Mouse (Mus musculus): ENCODE measurements at regions not wholly inside any gene's neighbourhood (a gene's known extent, or its start where the extent isn't known, plus 50 kb on each side); places are given as distances from the start of the nearest gene placed in this dataset.
"Not testable (repeated sequence)": the region's sequence is repeated elsewhere in the genome, so short reads cannot be mapped to it uniquely, and the experiment has no call there.

GRCm38 (mm10) chr1:184222326-184222725, 188.2 kb upstream of the 1700056E22Rik start:
- Histone ChIP-seq H3K27ac (replicated peaks) (no peak overlapping the region), H3K4me2 (replicated peaks; ENCODE audit: low read depth) (no peak overlapping the region), H3K36me3 (ENCODE audit: control insufficient read depth, insufficient read depth, low read length) (no peaks in the 10 kb centered on the region), H3K9ac (ENCODE audit: low read length) (no peak overlapping the region), H3K9me3 (ENCODE audit: control insufficient read depth, low read length) (no peaks in the 10 kb centered on the region), H3K4me3 (ENCODE audit: low read depth, low read length) (no peak overlapping the region), H3K27me3 (ENCODE audit: control insufficient read depth, insufficient read depth, low read length) (no peaks in the 10 kb centered on the region), H3K4me1 (replicated peaks; ENCODE audit: control insufficient read depth, insufficient read depth) (no peaks in the 10 kb centered on the region)
- WGBS: 46% methylated on average over 2 of the region's 2 CpGs
- ATAC-seq (ENCODE audit: low FRiP score, low TSS enrichment) (no peak), DNase-seq (ENCODE audit: low spot score) (no peak)
- TF ChIP-seq EP300 (optimal IDR thresholded peaks at IDR 0.05): no peak
- no peak for TF ChIP-seq CTCF (IDR thresholded peaks at IDR 0.05; ENCODE audit: low read depth)

GRCm38 (mm10) chr1:184221792-184222191, 187.7 kb upstream of the 1700056E22Rik start:
- no peak for TF ChIP-seq CTCF (IDR thresholded peaks at IDR 0.05; ENCODE audit: low read depth)
- no peak for TF ChIP-seq EP300 (optimal IDR thresholded peaks at IDR 0.05)
- H3K9me3 ChIP-seq (ENCODE audit: control insufficient read depth, low read length): no peaks in the 10 kb centered on the region
- H3K4me1 ChIP-seq (replicated peaks; ENCODE audit: control insufficient read depth, insufficient read depth): no peaks in the 10 kb centered on the region
- no peak overlapping the region for H3K4me3 ChIP-seq (ENCODE audit: low read depth, low read length)
- H3K9ac ChIP-seq (ENCODE audit: low read length): no peak overlapping the region
- whole genome bisulfite sequencing: 34% methylated on average over 3 of the region's 3 CpGs
- H3K36me3 ChIP-seq (ENCODE audit: control insufficient read depth, insufficient read depth, low read length): no peaks in the 10 kb centered on the region
- no peaks in the 10 kb centered on the region for H3K27me3 ChIP-seq (ENCODE audit: control insufficient read depth, insufficient read depth, low read length)
- H3K27ac ChIP-seq (replicated peaks): no peak overlapping the region
- ATAC-seq (ENCODE audit: low FRiP score, low TSS enrichment): no peak
- no peak for DNase-seq (ENCODE audit: low spot score)
- H3K4me2 ChIP-seq (replicated peaks; ENCODE audit: low read depth): no peak overlapping the region

- Histone ChIP-seq H3K27me3 (ENCODE audit: control insufficient read depth, insufficient read depth, low read length) (no peaks in the 10 kb centered on the region), H3K9me3 (ENCODE audit: control insufficient read depth, low read length) (no peaks in the 10 kb centered on the region), H3K36me3 (ENCODE audit: control insufficient read depth, insufficient read depth, low read length) (no peaks in the 10 kb centered on the region), H3K4me1 (replicated peaks; ENCODE audit: control insufficient read depth, insufficient read depth) (no peaks in the 10 kb centered on the region), H3K4me2 (replicated peaks; ENCODE audit: low read depth) (no peak overlapping the region), H3K4me3 (ENCODE audit: low read depth, low read length) (no peak overlapping the region), H3K27ac (replicated peaks) (no peak overlapping the region), H3K9ac (ENCODE audit: low read length) (no peak overlapping the region)
- 87% methylated on average over 4 of the region's 4 CpGs for WGBS
- TF ChIP-seq CTCF (IDR thresholded peaks at IDR 0.05; ENCODE audit: low read depth) (no peak), EP300 (optimal IDR thresholded peaks at IDR 0.05) (no peak)
- no peak for DNase-seq (ENCODE audit: low spot score)
- no peak for ATAC-seq (ENCODE audit: low FRiP score, low TSS enrichment)
Measured at GRCm38 (mm10) chr1:184197272-184197671, 163.2 kb upstream of the 1700056E22Rik start.

- H3K9ac ChIP-seq (ENCODE audit: low read length): no peak overlapping the region
- H3K27me3 ChIP-seq (ENCODE audit: control insufficient read depth, insufficient read depth, low read length): no peaks in the 10 kb centered on the region
- TF ChIP-seq EP300 (optimal IDR thresholded peaks at IDR 0.05) (no peak), CTCF (IDR thresholded peaks at IDR 0.05; ENCODE audit: low read depth) (no peak)
- H3K4me2 ChIP-seq (replicated peaks; ENCODE audit: low read depth): no peak overlapping the region
- no peak overlapping the region for H3K4me3 ChIP-seq (ENCODE audit: low read depth, low read length)
- no peaks in the 10 kb centered on the region for H3K9me3 ChIP-seq (ENCODE audit: control insufficient read depth, low read length)
- WGBS: 84% methylated on average over 3 of the region's 3 CpGs
- H3K27ac ChIP-seq (replicated peaks): no peak overlapping the region
- no peaks in the 10 kb centered on the region for H3K36me3 ChIP-seq (ENCODE audit: control insufficient read depth, insufficient read depth, low read length)
- no peaks in the 10 kb centered on the region for H3K4me1 ChIP-seq (replicated peaks; ENCODE audit: control insufficient read depth, insufficient read depth)
- no peak for ATAC-seq (ENCODE audit: low FRiP score, low TSS enrichment)
- no peak for DNase-seq (ENCODE audit: low spot score)
Measured at GRCm38 (mm10) chr1:184191325-184191724, 157.2 kb upstream of the 1700056E22Rik start.

GRCm38 (mm10) chr1:184187582-184187981, 153.5 kb upstream of the 1700056E22Rik start:
- Histone ChIP-seq H3K4me3 (ENCODE audit: low read depth, low read length) (no peak overlapping the region), H3K9ac (ENCODE audit: low read length) (no peak overlapping the region), H3K36me3 (ENCODE audit: control insufficient read depth, insufficient read depth, low read length) (no peaks in the 10 kb centered on the region), H3K27me3 (ENCODE audit: control insufficient read depth, insufficient read depth, low read length) (no peaks in the 10 kb centered on the region), H3K9me3 (ENCODE audit: control insufficient read depth, low read length) (no peaks in the 10 kb centered on the region), H3K27ac (replicated peaks) (no peak overlapping the region), H3K4me1 (replicated peaks; ENCODE audit: control insufficient read depth, insufficient read depth) (no peaks in the 10 kb centered on the region), H3K4me2 (replicated peaks; ENCODE audit: low read depth) (no peak overlapping the region)
- ATAC-seq (ENCODE audit: low FRiP score, low TSS enrichment) (no peak), DNase-seq (ENCODE audit: low spot score) (no peak)
- TF ChIP-seq CTCF (IDR thresholded peaks at IDR 0.05; ENCODE audit: low read depth) (peak; percentile 63), EP300 (optimal IDR thresholded peaks at IDR 0.05) (no peak)

- Histone ChIP-seq H3K27ac (replicated peaks) (no peak overlapping the region), H3K9ac (ENCODE audit: low read length) (no peak overlapping the region), H3K4me1 (replicated peaks; ENCODE audit: control insufficient read depth, insufficient read depth) (no peaks in the 10 kb centered on the region), H3K36me3 (ENCODE audit: control insufficient read depth, insufficient read depth, low read length) (no peaks in the 10 kb centered on the region), H3K9me3 (ENCODE audit: control insufficient read depth, low read length) (no peaks in the 10 kb centered on the region), H3K4me2 (replicated peaks; ENCODE audit: low read depth) (no peak overlapping the region), H3K27me3 (ENCODE audit: control insufficient read depth, insufficient read depth, low read length) (no peaks in the 10 kb centered on the region), H3K4me3 (ENCODE audit: low read depth, low read length) (no peak overlapping the region)
- WGBS: 90% methylated on average over 4 of the region's 4 CpGs
- TF ChIP-seq CTCF (IDR thresholded peaks at IDR 0.05; ENCODE audit: low read depth) (no peak), EP300 (optimal IDR thresholded peaks at IDR 0.05) (no peak)
- DNase-seq (ENCODE audit: low spot score) (no peak), ATAC-seq (ENCODE audit: low FRiP score, low TSS enrichment) (no peak)
Measured at GRCm38 (mm10) chr1:184182163-184182562, 148.1 kb upstream of the 1700056E22Rik start.

GRCm38 (mm10) chr1:184174416-184174815, 140.3 kb upstream of the 1700056E22Rik start:
- ATAC-seq (ENCODE audit: low FRiP score, low TSS enrichment); H3K9ac ChIP-seq (ENCODE audit: low read length); H3K4me1 ChIP-seq (replicated peaks; ENCODE audit: control insufficient read depth, insufficient read depth); H3K9me3 ChIP-seq (ENCODE audit: control insufficient read depth, low read length); DNase-seq (ENCODE audit: low spot score); H3K36me3 ChIP-seq (ENCODE audit: control insufficient read depth, insufficient read depth, low read length); H3K4me2 ChIP-seq (replicated peaks; ENCODE audit: low read depth); H3K4me3 ChIP-seq (ENCODE audit: low read depth, low read length); H3K27me3 ChIP-seq (ENCODE audit: control insufficient read depth, insufficient read depth, low read length); H3K27ac ChIP-seq (replicated peaks): not testable (repeated sequence)
- WGBS: 79% methylated on average over 1 of the region's 1 CpGs
